Mouse (Mus musculus) layer of hippocampus, postnatal 25 days (tissue): Measurements from ENCODE around the gene Pfkfb3. TPM values are rescaled to one million over a fixed set of nuclear protein-coding genes. Genes with fewer than 3 reads are reported as not detected.

Experiments used
- DNase-seq, 2 experiments: peaks; one replicate each; pipeline ENCODE4 v3.0.0; 2022; ENCODE audit warnings: mixed read lengths in 2 of 2, low spot score in 1 of 2; ENCODE audit errors: extremely low spot score in 1 of 2
- total RNA-seq, 2 experiments: library from RNA; stranded (reverse); gene quantifications; 2 replicates each; pipeline ENCODE4 v1.2.3; 2021

Pfkfb3 gene
- total RNA-seq, 2 experiments from 2014 or later: 31.2 to 34.8 TPM

GRCm38 (mm10) chr2:11503736-11504135 is 50.1 kb downstream of the Pfkfb3 start:
- DNase-seq: no peak

GRCm38 (mm10) chr2:11502901-11503431 is 50.9 kb downstream of the Pfkfb3 start:
- DNase-seq: peak; percentile 55 to 60

- DNase-seq: peak in 1 of 2 experiments; percentile 24
These were observed 51.6 kb downstream of the Pfkfb3 start for GRCm38 (mm10) chr2:11502255-11502765.

GRCm38 (mm10) chr2:11501301-11502254 is 52.3 kb downstream of the Pfkfb3 start:
- peak; percentile 87 to 93 for DNase-seq

- no peak for DNase-seq
These were observed 53.2 kb downstream of the Pfkfb3 start for GRCm38 (mm10) chr2:11500666-11501065.

- DNase-seq: peak in 1 of 2 experiments; percentile 68
These were observed 57.3 kb downstream of the Pfkfb3 start for GRCm38 (mm10) chr2:11496601-11497031.

- no peak for DNase-seq
These were observed 59.0 kb downstream of the Pfkfb3 start for GRCm38 (mm10) chr2:11494841-11495255.

- no peak for DNase-seq
These were observed 61.0 kb downstream of the Pfkfb3 start for GRCm38 (mm10) chr2:11492855-11493254.

DNA sequence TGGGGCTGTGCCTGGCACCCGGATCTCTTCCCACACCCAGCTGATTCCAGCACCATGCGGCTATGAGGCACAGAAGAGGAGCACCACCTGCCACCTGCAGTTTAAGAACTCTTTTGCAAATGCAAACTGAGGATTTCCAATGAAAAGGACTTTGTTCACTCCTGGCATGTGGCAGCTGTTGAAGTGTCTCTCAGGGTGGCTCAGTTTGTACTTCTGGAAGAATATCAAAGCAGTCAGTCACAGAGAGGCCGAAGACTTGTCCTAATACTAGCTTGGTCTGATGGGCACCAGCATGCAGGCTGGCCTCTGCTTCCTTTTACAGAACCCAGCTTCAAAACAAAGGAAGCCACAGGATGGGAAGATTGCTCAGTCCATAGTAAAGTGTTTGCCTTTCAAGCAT is 62.4 kb downstream of the Pfkfb3 start:
- no peak for DNase-seq

DNA sequence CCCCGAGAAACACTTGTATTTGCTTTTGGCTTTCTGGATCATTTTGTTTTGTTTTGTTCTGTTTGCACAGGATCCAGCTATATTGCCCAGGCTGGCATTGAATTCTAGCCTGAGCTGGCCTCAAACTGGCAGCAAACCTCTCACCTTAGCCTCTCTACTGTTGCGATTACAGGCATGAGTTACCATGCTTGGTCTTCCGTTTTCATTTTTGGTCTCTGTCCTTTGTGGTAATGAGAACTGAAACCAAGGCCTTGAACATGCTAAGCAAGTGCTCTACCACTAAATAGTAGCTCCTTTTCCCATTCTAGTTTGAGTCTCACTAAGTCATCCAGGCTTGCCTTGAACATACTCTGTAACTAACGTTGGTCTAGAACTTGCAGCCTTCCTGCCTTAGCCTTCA is 63.3 kb downstream of the Pfkfb3 start:
- no peak for DNase-seq

DNA sequence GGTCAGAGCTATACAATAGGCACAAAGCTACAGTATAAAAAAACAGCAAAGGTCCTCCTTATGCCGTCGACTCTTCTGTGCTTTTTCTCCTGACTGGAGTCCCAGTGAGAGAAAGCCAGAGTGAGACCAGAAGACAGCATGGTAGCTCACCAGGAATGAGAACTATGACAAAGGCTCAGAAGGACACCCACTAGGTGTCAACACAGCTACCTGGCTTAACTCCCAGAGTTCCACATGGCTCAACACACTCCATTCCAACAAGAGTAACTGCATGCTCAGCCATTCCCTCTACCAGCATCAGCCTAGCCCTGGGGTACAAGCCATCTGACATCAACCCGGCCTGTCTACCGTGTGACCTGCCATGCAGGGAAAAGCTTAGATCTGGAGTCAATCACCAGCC is 70.7 kb downstream of the Pfkfb3 start:
- DNase-seq: no peak

DNA sequence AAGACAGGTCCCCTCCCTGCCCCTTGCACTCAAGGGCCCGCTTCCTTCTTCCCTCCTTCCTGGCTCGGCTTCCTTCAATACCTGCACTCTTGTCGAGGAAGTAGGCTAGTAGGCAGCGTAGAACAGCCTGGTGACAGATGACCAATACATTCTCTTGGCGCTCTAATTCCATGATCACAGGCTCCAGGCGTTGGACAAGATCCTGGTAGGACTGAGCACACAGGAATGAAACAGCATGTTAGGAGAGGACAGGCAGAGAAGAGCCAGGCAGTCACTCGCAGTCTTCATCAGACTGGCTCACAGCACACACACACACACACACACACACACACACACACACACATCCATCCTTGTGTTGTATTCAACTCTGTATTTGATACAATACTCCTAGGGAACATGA is 71.5 kb downstream of the Pfkfb3 start:
- no peak for DNase-seq

- no peak for DNase-seq
These were observed 74.9 kb downstream of the Pfkfb3 start for GRCm38 (mm10) chr2:11478960-11479359.

DNA sequence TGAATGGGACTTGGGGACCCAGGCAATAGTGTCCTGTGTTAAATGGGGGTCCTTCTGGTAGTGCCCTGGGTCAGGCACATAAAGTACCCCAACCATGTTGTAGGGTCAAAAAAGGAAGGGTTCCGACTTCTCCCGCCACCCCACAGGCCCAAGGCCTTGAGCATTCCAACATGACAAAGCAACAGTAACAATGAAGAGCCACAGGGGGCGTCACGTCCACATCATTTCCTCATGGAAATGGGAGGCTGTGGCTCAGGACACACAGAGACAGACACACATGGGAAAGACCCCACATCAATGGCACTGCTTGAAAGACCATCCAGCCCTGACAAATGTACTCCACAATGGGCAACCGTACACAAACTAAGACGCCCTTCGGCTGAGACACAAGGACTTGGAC is 78.6 kb downstream of the Pfkfb3 start:
- DNase-seq: no peak

DNA sequence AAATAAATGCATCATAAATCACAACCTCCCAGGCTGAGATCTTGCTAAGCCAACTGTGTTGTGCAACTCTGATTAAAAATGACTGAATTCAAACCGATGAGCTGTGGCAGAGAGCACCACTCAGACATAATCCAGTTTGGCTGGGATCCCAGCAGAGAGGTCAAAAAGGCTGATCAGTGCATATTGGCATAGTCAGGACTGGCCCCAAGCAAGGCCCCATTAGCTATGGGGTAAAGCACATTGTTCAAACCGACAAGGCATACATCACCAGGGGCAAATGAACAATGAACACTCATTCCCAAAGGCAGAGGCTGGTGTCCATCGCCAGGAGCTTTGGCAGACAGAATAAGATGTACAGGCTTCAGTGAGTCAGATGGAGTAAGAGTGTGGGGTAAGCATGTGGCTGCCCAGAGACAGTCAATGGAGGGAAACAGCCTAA is 89.2 kb downstream of the Pfkfb3 start:
- DNase-seq: no peak

DNA sequence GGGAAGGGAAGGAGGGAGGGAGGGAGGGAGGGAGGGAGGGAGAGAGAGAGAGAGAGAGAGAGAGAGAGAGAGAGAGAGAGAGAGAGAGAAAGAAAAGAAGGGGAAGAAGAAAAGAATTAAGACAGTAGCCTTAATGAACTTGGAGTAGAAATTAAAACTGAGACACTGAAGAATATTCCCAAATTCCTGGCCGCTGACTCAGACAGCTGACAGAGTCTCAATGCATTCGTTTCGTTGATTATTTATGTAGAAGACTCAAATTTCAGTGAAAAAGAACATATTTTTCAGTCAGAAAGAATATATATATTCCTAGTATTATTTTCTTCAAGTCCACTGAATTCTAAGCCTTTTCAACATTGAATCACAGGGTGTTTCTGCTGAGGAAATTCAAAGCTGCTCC is 92.9 kb downstream of the Pfkfb3 start:
- DNase-seq: no peak

DNA sequence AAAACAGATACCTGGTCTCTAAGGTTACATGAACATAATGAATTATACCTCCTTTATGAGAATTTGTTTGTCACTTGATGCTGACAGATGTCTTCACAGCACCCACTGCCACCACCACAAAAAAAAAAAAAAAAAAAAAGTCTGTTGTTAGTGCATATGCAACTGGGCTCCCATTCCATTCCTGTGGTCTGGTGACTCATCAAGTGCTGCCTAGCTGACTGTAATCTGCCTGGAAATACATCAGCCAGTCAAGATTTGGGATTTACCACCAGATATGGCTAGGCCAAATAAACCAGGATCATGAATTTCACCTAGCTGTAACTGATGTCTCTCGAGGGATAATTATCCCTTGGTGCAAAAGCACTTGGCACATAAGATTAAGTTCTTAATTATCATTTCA is 95.4 kb downstream of the Pfkfb3 start:
- no peak for DNase-seq

DNA sequence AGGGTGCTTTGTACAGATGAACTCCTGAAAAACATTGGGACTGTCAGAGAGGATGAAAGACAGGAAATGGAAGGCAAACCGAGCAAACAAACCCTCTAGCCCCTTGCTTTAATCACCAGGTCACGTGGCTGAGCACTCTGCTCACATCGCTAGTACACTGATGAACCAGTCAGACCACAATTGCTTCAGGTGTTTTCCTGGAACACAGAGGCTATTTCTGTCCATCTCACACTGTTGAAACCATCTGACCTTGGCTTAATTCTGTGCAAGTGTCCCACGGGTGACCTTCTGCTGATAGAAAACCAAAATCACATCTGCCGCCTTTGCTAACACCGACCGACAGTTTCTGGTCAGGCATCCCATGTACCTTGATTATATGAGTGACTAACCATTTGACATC is 96.0 kb downstream of the Pfkfb3 start:
- no peak for DNase-seq

DNA sequence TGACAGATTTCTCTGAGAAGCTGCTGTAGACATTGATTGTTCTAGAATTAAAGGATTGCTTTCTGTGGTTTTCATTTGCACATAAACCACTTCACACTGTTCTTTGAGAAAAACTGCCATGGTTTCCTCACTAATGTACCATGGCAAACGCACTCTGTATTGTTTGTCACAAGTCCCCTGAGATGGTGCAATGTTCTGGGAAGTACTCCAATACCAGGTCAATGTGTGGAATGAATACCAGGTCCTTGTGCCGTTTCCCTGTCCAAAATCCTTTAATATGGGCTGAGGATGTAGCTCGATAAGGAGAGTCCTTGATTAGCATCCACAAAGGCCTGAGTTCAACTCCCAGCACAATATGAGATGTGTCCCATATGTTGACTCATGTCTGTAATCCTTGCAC is 105.2 kb downstream of the Pfkfb3 start:
- no peak for DNase-seq

DNA sequence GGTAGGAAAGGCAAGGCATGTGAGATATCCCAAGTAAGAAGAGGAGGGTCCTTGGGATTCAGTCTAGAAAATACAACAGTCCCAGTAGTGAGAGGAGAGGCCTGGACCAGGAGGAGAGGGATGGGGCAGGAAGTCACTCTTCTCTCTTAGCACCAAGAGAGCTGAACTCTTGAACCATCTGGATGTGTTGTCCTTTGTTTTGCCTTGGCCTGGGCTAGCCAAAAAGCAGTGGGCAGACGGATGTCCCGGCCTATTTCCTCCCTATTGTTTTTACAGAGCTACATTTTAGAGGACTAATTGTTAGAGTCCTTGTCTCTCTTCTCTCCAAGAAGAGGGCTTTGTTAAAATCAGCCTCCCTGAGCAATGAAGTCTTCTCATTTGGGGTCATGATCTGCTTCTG is 106.0 kb downstream of the Pfkfb3 start:
- DNase-seq: no peak

DNA sequence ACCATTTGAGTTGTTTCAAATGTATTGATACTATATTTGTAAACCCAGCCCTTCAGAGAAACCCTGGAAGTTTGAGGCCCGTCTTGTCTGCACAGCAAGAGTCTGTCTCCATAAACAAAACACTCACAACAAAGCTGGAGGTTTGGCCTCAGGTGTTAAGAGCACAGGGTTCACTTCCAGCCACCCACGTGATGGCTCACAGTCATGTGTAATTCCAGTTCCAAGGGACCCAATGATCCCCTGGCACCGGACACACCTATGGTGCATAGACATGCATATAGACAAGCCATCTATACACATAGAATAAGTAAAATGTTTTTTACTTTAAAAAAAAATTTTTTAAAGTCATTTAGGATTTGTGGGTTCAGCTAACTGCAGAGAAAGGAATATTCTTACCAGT is 108.2 kb downstream of the Pfkfb3 start:
- no peak for DNase-seq

- DNase-seq: no peak
These were observed 112.0 kb downstream of the Pfkfb3 start for GRCm38 (mm10) chr2:11441864-11442263.
